Mouse (Mus musculus) myocyte (in vitro differentiated cells): ENCODE data around the gene Rab44. TPM values are rescaled to one million over a fixed set of nuclear protein-coding genes. Genes with fewer than 3 reads are reported as not detected.
"Not testable (repeated sequence)": the region's sequence is repeated elsewhere in the genome, so short reads cannot be mapped to it uniquely, and the experiment has no call there.

Experiments
- H3K27me3 ChIP-seq: one replicate; pipeline ENCODE4 v1.6.1; 2011; ENCODE audit not compliant: control insufficient read depth, insufficient read depth, insufficient read length
- H3K36me3 ChIP-seq: one replicate; pipeline ENCODE4 v1.6.1; 2011; ENCODE audit not compliant: control insufficient read depth, insufficient read depth
- H3K4me2 ChIP-seq: one replicate; pipeline ENCODE4 v1.6.1; 2011; ENCODE audit warnings: low read depth, control low read depth
- H3K4me3 ChIP-seq: one replicate; pipeline ENCODE4 v1.5.1; 2011; ENCODE audit warnings: mild to moderate bottlenecking, control low read depth, moderate library complexity
- H3K79me2 ChIP-seq: one replicate; pipeline ENCODE4 v1.6.1; 2011; ENCODE audit not compliant: control insufficient read depth, insufficient read depth
- H3ac ChIP-seq: one replicate; pipeline ENCODE4 v1.6.1; 2011; ENCODE audit not compliant: control insufficient read depth, insufficient read length
- CEBPB ChIP-seq: IDR thresholded peaks from 2 replicates; pipeline ENCODE4 v1.6.1; 2011; ENCODE audit warnings: mild to moderate bottlenecking, moderate library complexity; ENCODE audit not compliant: poor library complexity, insufficient read depth, severe bottlenecking
- E2F4 ChIP-seq: IDR thresholded peaks from one replicate; pipeline ENCODE4 v1.6.1; 2011; ENCODE audit warnings: mild to moderate bottlenecking, control low read depth, moderate library complexity; ENCODE audit not compliant: insufficient read depth
- MYOD1 ChIP-seq, 3 experiments: IDR thresholded peaks; one replicate each; pipeline ENCODE4 v1.6.1; 2011; ENCODE audit warnings: control low read depth in 2 of 3, low read depth in 2 of 3, mild to moderate bottlenecking in 2 of 3, moderate library complexity in 1 of 3; ENCODE audit not compliant: insufficient read length in 2 of 3, control insufficient read depth in 1 of 3
- MYOG ChIP-seq, 3 experiments: IDR thresholded peaks; one replicate each; pipeline ENCODE4 v1.6.1; 2011; ENCODE audit warnings: control low read depth in 2 of 3, low read depth in 2 of 3, mild to moderate bottlenecking in 2 of 3; ENCODE audit not compliant: insufficient read length in 2 of 3, control insufficient read depth in 1 of 3, insufficient read depth in 1 of 3
- POLR2A ChIP-seq: IDR thresholded peaks from one replicate; pipeline ENCODE4 v1.6.1; 2011; ENCODE audit warnings: low read depth, mild to moderate bottlenecking, control low read depth, moderate library complexity; ENCODE audit not compliant: insufficient read length
- POLR2AphosphoS2 ChIP-seq: IDR thresholded peaks from one replicate; pipeline ENCODE4 v1.6.1; 2011; ENCODE audit warnings: low read depth, control low read depth; ENCODE audit not compliant: insufficient read length
- REST ChIP-seq: IDR thresholded peaks from one replicate; pipeline ENCODE4 v1.6.1; 2011; ENCODE audit warnings: mild to moderate bottlenecking, control low read depth, moderate library complexity; ENCODE audit not compliant: insufficient read depth, insufficient read length
- SRF ChIP-seq: IDR thresholded peaks from one replicate; pipeline ENCODE4 v1.6.1; 2011; ENCODE audit warnings: low read depth; ENCODE audit not compliant: control insufficient read depth, insufficient read length
- TCF12 ChIP-seq: IDR thresholded peaks from one replicate; pipeline ENCODE4 v1.6.1; 2011; ENCODE audit warnings: mild to moderate bottlenecking, control low read depth; ENCODE audit not compliant: poor library complexity, insufficient read depth, severe bottlenecking
- USF1 ChIP-seq: IDR thresholded peaks from one replicate; pipeline ENCODE4 v1.6.1; 2011; ENCODE audit warnings: low read depth, mild to moderate bottlenecking, control low read depth, moderate library complexity
- polyA plus RNA-seq: library from polyadenylated mRNA; unstranded; fragments of >200 nt; fragmentation: generic; extraction: Trizol; gene quantifications from one replicate; pipeline ENCODE4 v1.2.1, GENCODE M21; 2012; ENCODE audit warnings: missing spikeins

Gene Rab44
- polyA plus RNA-seq, 1 experiment, result 6.8 TPM

- Histone ChIP-seq H3K27me3 (no peaks in the 10 kb centered on the region), H3K4me3 (no peak overlapping the region), H3K4me2 (no peak overlapping the region), H3K79me2 (peaks cover 41% of the 10 kb centered on the region), H3K36me3 (peaks cover 50% of the 10 kb centered on the region), H3ac (no peak overlapping the region)
- TF ChIP-seq POLR2AphosphoS2, result peak; percentile 86
- no peak for TF ChIP-seq TCF12
- TF ChIP-seq USF1, result no peak
- TF ChIP-seq MYOG (IDR thresholded peaks at IDR 0.05; ENCODE audit: control insufficient read depth in 1 of 3, insufficient read depth in 1 of 3, insufficient read length in 2 of 3, low read depth in 2 of 3), result peak in 1 of 3 experiments; percentile 40
- TF ChIP-seq CEBPB, result no peak
- TF ChIP-seq POLR2A, result peak; percentile 55
These were observed 14.9 kb upstream of the Rab44 start for GRCm38 (mm10) chr17:29099076-29099475.

GRCm38 (mm10) chr17:29100627-29101026 lies 13.3 kb upstream of the Rab44 start:
- Histone ChIP-seq H3K36me3 (peaks cover 49% of the 10 kb centered on the region), H3K27me3 (no peaks in the 10 kb centered on the region), H3ac (no peak overlapping the region), H3K79me2 (peaks cover 28% of the 10 kb centered on the region), H3K4me2 (no peak overlapping the region), H3K4me3 (no peak overlapping the region)
- TF ChIP-seq MYOD1 (IDR thresholded peaks at IDR 0.05; ENCODE audit: control insufficient read depth in 1 of 3, insufficient read length in 2 of 3, low read depth in 2 of 3) (no peak), POLR2A (peak; percentile 65), POLR2AphosphoS2 (peak; percentile 80)

GRCm38 (mm10) chr17:29110356-29110755 lies 3.6 kb upstream of the Rab44 start:
- H3K36me3 ChIP-seq, result not testable (repeated sequence)

GRCm38 (mm10) chr17:29111332-29111731 lies 2.6 kb upstream of the Rab44 start:
- H3ac ChIP-seq, result no peak overlapping the region
- H3K4me3 ChIP-seq, result no peak overlapping the region
- H3K27me3 ChIP-seq, result no peaks in the 10 kb centered on the region
- H3K36me3 ChIP-seq, result no peaks in the 10 kb centered on the region
- H3K4me2 ChIP-seq, result no peak overlapping the region
- H3K79me2 ChIP-seq, result no peaks in the 10 kb centered on the region
- no peak for TF ChIP-seq MYOD1 (IDR thresholded peaks at IDR 0.05; ENCODE audit: control insufficient read depth in 1 of 3, insufficient read length in 2 of 3, low read depth in 2 of 3)

More at GRCm38 (mm10) chr17:29110356-29110755, 3.6 kb upstream of the Rab44 start:
- not testable (repeated sequence) for H3K4me2 ChIP-seq, H3K27me3 ChIP-seq, H3K4me3 ChIP-seq, H3K79me2 ChIP-seq, H3ac ChIP-seq

GRCm38 (mm10) chr17:29116023-29116422 lies 2.1 kb downstream of the Rab44 start:
- no peaks in the 10 kb centered on the region for H3K36me3 ChIP-seq
- no peak for TF ChIP-seq SRF
- peak in 1 of 3 experiments; percentile 48 for TF ChIP-seq MYOD1 (IDR thresholded peaks at IDR 0.05; ENCODE audit: control insufficient read depth in 1 of 3, insufficient read length in 2 of 3, low read depth in 2 of 3)
- TF ChIP-seq TCF12, result no peak
- no peak for TF ChIP-seq E2F4
- TF ChIP-seq REST, result no peak
- no peak for TF ChIP-seq USF1
- TF ChIP-seq CEBPB, result no peak
- TF ChIP-seq MYOG (IDR thresholded peaks at IDR 0.05; ENCODE audit: control insufficient read depth in 1 of 3, insufficient read depth in 1 of 3, insufficient read length in 2 of 3, low read depth in 2 of 3), result peak in 1 of 3 experiments; percentile 64
- H3K27me3 ChIP-seq, result no peaks in the 10 kb centered on the region
- no peaks in the 10 kb centered on the region for H3K79me2 ChIP-seq
- peak overlapping the region; percentile 22 for H3K4me2 ChIP-seq
- H3ac ChIP-seq, result no peak overlapping the region
- H3K4me3 ChIP-seq, result no peak overlapping the region

GRCm38 (mm10) chr17:29117006-29117648 lies 3.2 kb downstream of the Rab44 start:
- Histone ChIP-seq H3K4me3 (no peak overlapping the region), H3K79me2 (no peaks in the 10 kb centered on the region), H3K36me3 (no peaks in the 10 kb centered on the region), H3ac (no peak overlapping the region), H3K4me2 (no peak overlapping the region), H3K27me3 (no peaks in the 10 kb centered on the region)
- TF ChIP-seq CEBPB, result no peak
